Comparison of ENCODE assay signal across 20 mouse cellular contexts in genomic region chr16:57851854-57852253, GRCm38 (mm10).
DNase-seq lines count a peak whose midpoint lies in the region; ATAC-seq and TF ChIP-seq lines count a peak whose summit lies in the region.
"Had no signal": no experiment of that assay in that cellular context is flagged by ENCODE, and none has a peak within 500 bp of the region (broad histone marks: within the 10 kb centered on the region; RNA-seq: fewer than 3 reads in every experiment).

No protein-coding gene starts in this region.

- peak; percentile 73 for DNase-seq in heart, embryonic 10.5 days (ENCODE audit: low spot score)
- no peak for DNase-seq in heart, postnatal 4 days
- no peak for DNase-seq in lung, postnatal 0 days (ENCODE audit: low spot score)
- no peak for DNase-seq in lung, adult 18-20 months
- peak; percentile 6 for DNase-seq in NIH3T3 (ENCODE audit: low read depth)
- DNase-seq in adrenal gland, adult 18-20 months (ENCODE audit: low spot score in 2 of 2): no peak
- DNase-seq: adrenal gland, postnatal 36 days; cerebellum, postnatal 25 days; heart, adult 11 months; kidney, postnatal 14 days; midbrain, embryonic 14.5 days; retina, postnatal 1 day; right cerebral cortex, postnatal 4 days; thymus, postnatal 4 days had no signal

- TF ChIP-seq EP300 in lung, postnatal 0 days (IDR thresholded peaks at IDR 0.05): no peak

- no peaks in the 10 kb centered on the region for H3K36me3 ChIP-seq in heart, embryonic 10.5 days
- H3K36me3 ChIP-seq in lung, postnatal 0 days (ENCODE audit: insufficient read depth, low read length): no peaks in the 10 kb centered on the region
- H3K36me3 ChIP-seq: forebrain, embryonic 15.5 days; limb, embryonic 15.5 days had no signal

- ATAC-seq in lung, postnatal 0 days: no peak
- ATAC-seq in megakaryocyte, adult 5-6 weeks (ENCODE audit: poor library complexity, severe bottlenecking): no peak
- ATAC-seq: activated CD4-positive, CD25-positive, alpha-beta regulatory T cell, adult 4 months; CD4-positive, CD25-positive, alpha-beta regulatory T cell, adult 4 months; forebrain, embryonic 15.5 days had no signal

- peak; percentile 24; the same call in 1 of the 2 replicates for TF ChIP-seq CTCF in lung, postnatal 0 days (IDR thresholded peaks at IDR 0.05)

- H3K27ac ChIP-seq in heart, embryonic 10.5 days: no peak overlapping the region
- H3K27ac ChIP-seq in lung, postnatal 0 days (ENCODE audit: low read length): no peak overlapping the region
- H3K27ac ChIP-seq: forebrain, embryonic 15.5 days; limb, embryonic 15.5 days had no signal

- H3K9ac ChIP-seq in lung, postnatal 0 days (replicated peaks; ENCODE audit: low read depth): no peak overlapping the region
- H3K9ac ChIP-seq: forebrain, embryonic 15.5 days; limb, embryonic 15.5 days had no signal

- H3K4me1 ChIP-seq in heart, embryonic 10.5 days: no peaks in the 10 kb centered on the region
- no peaks in the 10 kb centered on the region for H3K4me1 ChIP-seq in lung, postnatal 0 days (ENCODE audit: insufficient read depth, low read depth, low read length)
- H3K4me1 ChIP-seq: forebrain, embryonic 15.5 days; limb, embryonic 15.5 days had no signal

- no peaks in the 10 kb centered on the region for H3K9me3 ChIP-seq in heart, embryonic 10.5 days
- H3K9me3 ChIP-seq in lung, postnatal 0 days (ENCODE audit: low read length): no peaks in the 10 kb centered on the region
- H3K9me3 ChIP-seq: forebrain, embryonic 15.5 days; limb, embryonic 15.5 days had no signal

- WGBS in heart, embryonic 10.5 days: 52% methylated on average over 2 of the region's 2 CpGs
- WGBS in lung, postnatal 0 days: 41% methylated on average over 2 of the region's 2 CpGs

- H3K27me3 ChIP-seq in heart, embryonic 10.5 days (ENCODE audit: insufficient read depth, poor library complexity, severe bottlenecking): no peaks in the 10 kb centered on the region
- no peaks in the 10 kb centered on the region for H3K27me3 ChIP-seq in lung, postnatal 0 days (replicated peaks; ENCODE audit: insufficient read depth, low read length)
- H3K27me3 ChIP-seq: limb, embryonic 15.5 days had no signal

- H3K4me2 ChIP-seq in lung, postnatal 0 days (replicated peaks; ENCODE audit: low read depth, low read length): no peak overlapping the region
- H3K4me2 ChIP-seq: forebrain, embryonic 15.5 days; limb, embryonic 15.5 days had no signal

- no peak overlapping the region for H3K4me3 ChIP-seq in heart, embryonic 10.5 days
- H3K4me3 ChIP-seq in lung, postnatal 0 days (ENCODE audit: low read depth, low read length): no peak overlapping the region
- H3K4me3 ChIP-seq: erythroblast, embryonic 14.5 days; forebrain, embryonic 15.5 days; limb, embryonic 15.5 days had no signal

Comparison
In these comparisons a context has a peak if more than half of its experiments do, and no peak if none do; other contexts are left out.
1. DNase-seq: peak in heart, embryonic 10.5 days (single experiment) and NIH3T3 (single experiment); none in heart, postnatal 4 days (single experiment), lung, postnatal 0 days (single experiment), lung, adult 18-20 months (0 of 2) and adrenal gland, adult 18-20 months (0 of 2).